Mouse (Mus musculus): ENCODE data around the gene Cers5. TPM values are rescaled to one million over a fixed set of nuclear protein-coding genes. Genes with fewer than 3 reads are reported as not detected.

Cers5 gene
- polyA plus RNA-seq, 1 experiment from 2014 or later = 59.2 TPM

DNA sequence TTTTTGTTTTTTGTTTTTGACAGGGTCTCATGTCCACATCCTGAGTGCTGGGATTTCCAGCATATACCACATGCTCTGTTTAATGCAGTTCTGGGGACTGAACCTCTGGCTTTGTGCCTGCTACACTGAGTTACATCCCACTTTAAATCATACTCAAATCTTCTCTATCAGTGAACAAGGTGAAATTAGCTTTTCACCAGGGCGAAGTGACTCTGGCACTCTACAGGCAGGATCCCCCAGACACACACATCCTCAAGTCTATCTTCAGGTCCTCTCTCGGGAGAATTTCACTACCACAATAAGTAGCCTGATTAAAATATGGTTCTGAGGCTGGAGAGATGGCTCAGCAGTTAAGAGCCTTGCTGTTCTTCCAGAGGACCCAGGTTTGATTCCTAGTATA is 46.1 kb downstream of the Cers5 start:
- Histone ChIP-seq H3K4me3 (ENCODE audit: low read depth, low read length) (peak overlapping the region; percentile 77), H3K4me2 (ENCODE audit: low read depth, low read length, severe bottlenecking) (peak overlapping the region; percentile 80), H3K27me3 (ENCODE audit: control insufficient read depth, insufficient read depth, low read length) (no peaks in the 10 kb centered on the region), H3K27ac (ENCODE audit: low read depth, low read length) (no peak overlapping the region), H3K4me1 (replicated peaks; ENCODE audit: control insufficient read depth, insufficient read depth, low read length) (peaks cover 8% of the 10 kb centered on the region; the same call in 1 of the 2 replicates), H3K36me3 (ENCODE audit: control insufficient read depth, insufficient read depth, low read length) (peaks cover 3% of the 10 kb centered on the region; the same call in 1 of the 2 replicates), H3K9me3 (ENCODE audit: control insufficient read depth, low read length) (no peaks in the 10 kb centered on the region), H3K9ac (ENCODE audit: low read length) (peak overlapping the region; percentile 88)
- no peak for ATAC-seq (replicated peaks; ENCODE audit: low FRiP score)
- 84% methylated on average over 2 of the region's 2 CpGs for WGBS
- DNase-seq (ENCODE audit: low spot score) = no peak

DNA sequence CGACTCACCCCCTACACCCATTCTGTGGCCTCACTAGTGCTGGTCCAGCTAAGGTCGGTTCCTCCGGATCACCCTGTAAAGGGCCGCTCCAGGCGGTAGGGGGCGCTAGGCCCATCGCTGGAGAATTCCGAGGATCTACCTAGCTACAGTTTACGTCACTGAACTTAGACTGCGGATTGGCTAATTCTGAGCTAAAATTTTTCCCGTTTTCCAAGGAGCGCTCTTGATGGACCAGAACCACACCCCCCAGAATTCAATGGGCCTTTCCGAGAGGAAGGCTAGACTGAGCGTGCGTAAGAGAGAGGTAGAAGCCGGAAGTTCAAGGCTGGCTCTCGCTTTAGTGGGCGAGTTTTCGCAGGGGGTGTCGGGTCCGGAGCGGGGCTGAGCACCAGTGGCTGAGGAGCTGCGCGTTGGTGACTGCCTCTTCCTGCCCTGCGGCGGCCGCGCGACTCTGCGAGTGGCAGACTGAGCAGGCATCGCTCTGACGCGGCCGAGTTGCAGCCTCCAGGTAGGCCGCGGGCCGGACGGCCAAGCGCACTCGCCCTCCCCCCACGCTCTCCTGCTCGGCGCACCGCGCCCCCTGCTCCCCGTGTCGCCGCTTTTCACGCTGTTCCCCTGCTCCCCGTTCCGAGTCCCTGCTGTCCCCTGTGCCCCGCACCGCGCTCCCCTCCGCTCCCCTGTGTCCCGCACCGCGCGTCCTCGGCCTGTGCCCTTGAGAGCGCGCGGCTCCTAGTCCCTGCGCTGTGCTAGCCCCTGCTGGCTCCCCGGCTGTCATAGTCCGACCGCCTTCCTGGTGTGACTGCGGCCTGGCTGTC is 47.1 kb downstream of the Cers5 start, which contains the start of gene Cox14:
Gene Cox14, plus strand, starts transcription at position 278 of the 815 bp plus-strand sequence.
- ATAC-seq (replicated peaks; ENCODE audit: low FRiP score) = peak; percentile 95
- whole genome bisulfite sequencing = under 1% methylated on average over 68 of the region's 68 CpGs

DNA sequence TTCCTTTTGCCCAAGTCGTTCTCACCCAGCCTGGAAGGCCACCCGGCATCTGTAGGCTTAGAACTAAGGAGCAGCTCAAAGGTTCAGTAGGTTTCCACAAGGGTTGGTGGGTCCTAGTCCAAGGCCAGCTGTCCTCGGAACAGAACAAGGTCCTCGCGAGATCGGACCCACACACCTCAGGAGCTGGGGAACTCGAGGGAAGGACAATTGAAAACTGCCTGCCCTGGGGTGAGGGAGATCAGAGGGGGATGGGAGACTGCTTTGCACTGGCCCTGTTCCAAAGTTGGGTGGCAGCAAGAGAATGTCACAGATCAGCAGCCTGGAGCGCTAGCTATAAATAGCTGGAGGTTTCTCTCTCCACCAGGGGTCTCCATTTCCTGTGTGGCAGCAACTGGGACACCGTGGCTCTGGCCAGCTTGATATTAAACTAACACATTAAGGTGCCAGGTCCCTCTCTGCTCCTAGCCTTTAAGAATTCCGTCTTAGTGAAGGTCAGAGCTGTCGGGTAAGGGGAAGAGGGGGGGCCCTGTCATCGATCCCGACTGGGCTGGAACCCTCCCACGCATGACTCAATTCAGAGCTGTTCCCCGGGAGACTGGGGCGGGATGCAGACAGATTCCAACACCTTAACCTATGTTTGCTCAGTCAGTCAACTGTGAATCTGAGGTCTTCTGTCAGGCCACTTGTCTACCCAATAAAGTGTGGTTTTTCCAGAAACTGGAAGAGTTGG is 48.2 kb downstream of the Cers5 start:
- peak; percentile 18 for ATAC-seq (replicated peaks; ENCODE audit: low FRiP score)
- Histone ChIP-seq H3K9me3 (ENCODE audit: control insufficient read depth, low read length) (no peaks in the 10 kb centered on the region), H3K9ac (ENCODE audit: low read length) (peak overlapping the region; percentile 33; the same call in 1 of the 2 replicates), H3K27ac (ENCODE audit: low read depth, low read length) (no peak overlapping the region; the same call in 1 of the 2 replicates), H3K4me3 (ENCODE audit: low read depth, low read length) (no peak overlapping the region), H3K27me3 (ENCODE audit: control insufficient read depth, insufficient read depth, low read length) (no peaks in the 10 kb centered on the region), H3K4me1 (replicated peaks; ENCODE audit: control insufficient read depth, insufficient read depth, low read length) (peaks cover 8% of the 10 kb centered on the region; the same call in 1 of the 2 replicates), H3K4me2 (ENCODE audit: low read depth, low read length, severe bottlenecking) (peak overlapping the region; percentile 80), H3K36me3 (ENCODE audit: control insufficient read depth, insufficient read depth, low read length) (peaks cover 3% of the 10 kb centered on the region; the same call in 1 of the 2 replicates)
- WGBS = 16% methylated on average over 16 of the region's 16 CpGs
- peak; percentile 77 for DNase-seq (ENCODE audit: low spot score)

More for the DNA sequence above, 47.1 kb downstream of the Cers5 start, which contains the start of gene Cox14:
- Histone ChIP-seq H3K9ac (ENCODE audit: low read length) (peak within 1 kb of the TSS; percentile 88), H3K9me3 (ENCODE audit: control insufficient read depth, low read length) (no peaks in the 10 kb centered on the region), H3K27ac (ENCODE audit: low read depth, low read length) (peak within 1 kb of the TSS; percentile 62), H3K4me2 (ENCODE audit: low read depth, low read length, severe bottlenecking) (peak within 1 kb of the TSS; percentile 80), H3K27me3 (ENCODE audit: control insufficient read depth, insufficient read depth, low read length) (no peaks in the 10 kb centered on the region), H3K4me1 (replicated peaks; ENCODE audit: control insufficient read depth, insufficient read depth, low read length) (peaks cover 8% of the 10 kb centered on the region; the same call in 1 of the 2 replicates), H3K4me3 (ENCODE audit: low read depth, low read length) (peak within 1 kb of the TSS; percentile 77), H3K36me3 (ENCODE audit: control insufficient read depth, insufficient read depth, low read length) (peaks cover 3% of the 10 kb centered on the region; the same call in 1 of the 2 replicates)
- peak; percentile 96 for DNase-seq (ENCODE audit: low spot score)

DNA sequence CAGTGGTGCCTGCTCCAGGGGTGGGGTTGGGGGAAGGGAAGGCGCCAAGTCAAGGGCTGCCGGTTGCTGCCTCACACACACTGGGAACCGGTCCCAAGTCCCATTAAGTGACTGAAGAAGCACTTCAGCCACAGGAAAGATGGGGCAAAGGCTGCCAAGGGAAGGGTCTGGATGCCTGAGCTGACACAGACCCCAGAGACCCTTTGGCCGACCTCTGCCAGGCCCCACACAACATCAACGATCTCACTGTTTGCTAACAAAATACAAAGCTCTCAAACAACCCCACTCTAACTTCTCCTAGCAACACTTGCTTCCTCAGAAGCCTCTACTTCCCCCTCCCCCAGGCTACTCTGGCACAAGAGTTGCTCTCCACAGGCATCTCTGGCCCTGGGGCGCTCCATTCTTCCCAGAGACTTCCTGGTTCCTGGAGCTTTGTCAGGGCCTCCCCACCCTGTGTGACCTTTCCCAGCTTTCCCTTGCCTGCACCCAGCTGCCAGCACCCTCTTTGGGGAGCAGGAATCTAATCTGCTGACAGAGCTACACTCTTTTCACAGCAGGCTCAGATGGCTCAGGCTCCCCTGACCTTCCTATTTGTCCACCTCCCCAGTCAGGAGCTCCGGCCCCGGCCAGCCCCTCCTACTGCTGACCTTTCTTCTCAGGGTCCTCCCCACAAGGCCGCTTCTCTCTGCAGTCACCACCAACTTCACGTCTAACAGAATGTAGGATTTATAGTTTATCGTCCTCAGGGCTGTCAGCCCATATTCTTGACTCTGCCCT is 49.0 kb downstream of the Cers5 start:
- H3K27me3 ChIP-seq (ENCODE audit: control insufficient read depth, insufficient read depth, low read length) = no peaks in the 10 kb centered on the region
- H3K4me3 ChIP-seq (ENCODE audit: low read depth, low read length) = no peak overlapping the region
- DNase-seq (ENCODE audit: low spot score) = no peak
- 15% methylated on average over 11 of the region's 11 CpGs for WGBS
- H3K4me2 ChIP-seq (ENCODE audit: low read depth, low read length, severe bottlenecking) = no peak overlapping the region
- H3K9ac ChIP-seq (ENCODE audit: low read length) = no peak overlapping the region
- peaks cover 8% of the 10 kb centered on the region; the same call in 1 of the 2 replicates for H3K4me1 ChIP-seq (replicated peaks; ENCODE audit: control insufficient read depth, insufficient read depth, low read length)
- ATAC-seq (replicated peaks; ENCODE audit: low FRiP score) = no peak
- H3K27ac ChIP-seq (ENCODE audit: low read depth, low read length) = no peak overlapping the region; the same call in 1 of the 2 replicates
- no peaks in the 10 kb centered on the region for H3K9me3 ChIP-seq (ENCODE audit: control insufficient read depth, low read length)
- peaks cover 3% of the 10 kb centered on the region; the same call in 1 of the 2 replicates for H3K36me3 ChIP-seq (ENCODE audit: control insufficient read depth, insufficient read depth, low read length)

DNA sequence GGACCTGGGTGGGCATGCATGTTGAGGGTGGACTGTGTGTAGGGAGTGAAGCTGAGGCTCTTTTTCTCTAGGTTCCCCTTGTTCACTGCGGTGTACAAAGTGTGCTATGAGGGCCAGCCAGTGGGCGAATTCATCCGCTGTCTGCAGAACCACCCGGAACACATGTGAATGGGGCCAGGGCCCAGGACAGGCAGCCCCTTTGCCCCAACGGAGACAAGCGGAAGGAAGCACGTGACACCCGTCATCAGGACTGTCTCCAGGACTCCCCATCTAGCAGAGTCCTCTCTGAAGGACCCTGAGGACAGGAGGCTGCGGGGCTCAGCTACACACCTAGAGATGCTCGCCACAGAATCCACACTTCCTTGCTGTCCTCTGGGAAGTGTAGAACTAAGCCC is 49.6 kb downstream of the Cers5 start:
- Histone ChIP-seq H3K27ac (ENCODE audit: low read depth, low read length) (no peak overlapping the region), H3K4me2 (ENCODE audit: low read depth, low read length, severe bottlenecking) (no peak overlapping the region), H3K36me3 (ENCODE audit: control insufficient read depth, insufficient read depth, low read length) (peaks cover 3% of the 10 kb centered on the region; the same call in 1 of the 2 replicates), H3K9me3 (ENCODE audit: control insufficient read depth, low read length) (no peaks in the 10 kb centered on the region), H3K4me1 (replicated peaks; ENCODE audit: control insufficient read depth, insufficient read depth, low read length) (peaks cover 8% of the 10 kb centered on the region; the same call in 1 of the 2 replicates), H3K9ac (ENCODE audit: low read length) (no peak overlapping the region), H3K27me3 (ENCODE audit: control insufficient read depth, insufficient read depth, low read length) (no peaks in the 10 kb centered on the region), H3K4me3 (ENCODE audit: low read depth, low read length) (no peak overlapping the region)
- DNase-seq (ENCODE audit: low spot score) (no peak), ATAC-seq (replicated peaks; ENCODE audit: low FRiP score) (no peak)
- 47% methylated on average over 10 of the region's 10 CpGs for WGBS

DNA sequence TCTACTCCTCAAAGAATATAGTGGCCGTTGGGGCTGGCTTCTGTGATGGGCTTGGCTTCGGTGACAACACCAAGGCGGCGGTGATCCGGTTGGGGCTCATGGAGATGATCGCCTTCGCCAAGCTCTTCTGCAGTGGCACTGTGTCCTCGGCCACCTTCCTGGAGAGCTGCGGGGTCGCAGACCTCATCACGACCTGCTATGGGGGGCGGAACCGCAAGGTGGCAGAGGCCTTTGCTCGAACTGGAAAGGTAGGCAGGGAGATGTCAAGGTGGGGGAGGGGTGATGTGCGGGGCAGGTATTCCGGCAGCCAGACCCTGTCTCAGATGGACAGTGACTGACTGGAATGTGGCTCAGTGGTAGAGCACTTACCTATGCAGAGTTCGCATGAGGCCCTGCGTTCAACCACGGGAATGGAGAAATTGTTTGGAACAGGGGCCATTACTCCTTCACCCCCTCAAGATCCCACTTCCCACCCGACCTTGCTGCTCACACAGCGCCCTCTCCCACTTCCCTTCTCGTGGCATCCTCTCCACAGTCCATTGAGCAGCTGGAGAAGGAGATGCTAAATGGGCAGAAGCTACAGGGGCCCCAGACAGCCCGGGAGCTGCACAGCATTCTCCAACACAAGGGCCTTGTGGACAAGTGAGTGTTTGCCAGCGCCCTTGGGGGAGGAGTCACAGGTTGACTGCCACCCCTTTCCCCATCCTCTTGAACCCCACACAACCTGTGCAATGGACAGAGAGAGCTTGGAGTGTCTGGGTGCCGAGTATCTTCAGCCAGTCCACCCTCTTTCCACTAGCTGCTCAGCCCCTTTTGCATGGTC is 50.6 kb downstream of the Cers5 start:
- no peak for ATAC-seq (replicated peaks; ENCODE audit: low FRiP score)
- H3K4me1 ChIP-seq (replicated peaks; ENCODE audit: control insufficient read depth, insufficient read depth, low read length) = peaks cover 8% of the 10 kb centered on the region; the same call in 1 of the 2 replicates
- 78% methylated on average over 25 of the region's 25 CpGs for WGBS
- H3K9ac ChIP-seq (ENCODE audit: low read length) = no peak overlapping the region
- no peak overlapping the region for H3K4me3 ChIP-seq (ENCODE audit: low read depth, low read length)
- H3K9me3 ChIP-seq (ENCODE audit: control insufficient read depth, low read length) = no peaks in the 10 kb centered on the region
- no peak for DNase-seq (ENCODE audit: low spot score)
- H3K27me3 ChIP-seq (ENCODE audit: control insufficient read depth, insufficient read depth, low read length) = no peaks in the 10 kb centered on the region
- no peak overlapping the region for H3K4me2 ChIP-seq (ENCODE audit: low read depth, low read length, severe bottlenecking)
- H3K27ac ChIP-seq (ENCODE audit: low read depth, low read length) = no peak overlapping the region
- H3K36me3 ChIP-seq (ENCODE audit: control insufficient read depth, insufficient read depth, low read length) = no peaks in the 10 kb centered on the region

DNA sequence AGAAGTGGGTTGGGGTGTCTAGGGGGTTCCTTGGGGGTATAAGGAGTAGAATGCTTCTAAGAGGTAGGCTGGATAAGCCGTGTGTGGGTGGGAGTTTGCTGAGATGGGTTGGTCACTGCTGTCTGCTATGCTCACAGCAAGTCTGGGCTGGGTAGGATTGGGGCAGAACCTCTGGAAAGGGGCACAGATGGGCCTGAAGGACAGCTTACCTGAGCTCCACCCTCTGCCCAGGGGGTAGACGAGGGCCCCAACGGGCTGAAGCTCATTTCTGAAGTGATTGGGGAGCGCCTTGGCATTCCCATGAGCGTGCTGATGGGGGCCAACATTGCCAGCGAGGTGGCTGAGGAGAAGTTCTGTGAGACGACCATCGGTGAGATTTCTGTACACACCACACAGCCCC is 52.8 kb downstream of the Cers5 start:
- DNase-seq (ENCODE audit: low spot score) (no peak), ATAC-seq (replicated peaks; ENCODE audit: low FRiP score) (no peak)
- H3K36me3 ChIP-seq (ENCODE audit: control insufficient read depth, insufficient read depth, low read length) = no peaks in the 10 kb centered on the region
- no peak overlapping the region for H3K27ac ChIP-seq (ENCODE audit: low read depth, low read length)
- H3K4me2 ChIP-seq (ENCODE audit: low read depth, low read length, severe bottlenecking) = no peak overlapping the region
- no peaks in the 10 kb centered on the region for H3K27me3 ChIP-seq (ENCODE audit: control insufficient read depth, insufficient read depth, low read length)
- no peaks in the 10 kb centered on the region for H3K9me3 ChIP-seq (ENCODE audit: control insufficient read depth, low read length)
- H3K4me3 ChIP-seq (ENCODE audit: low read depth, low read length) = no peak overlapping the region
- peaks cover 11% of the 10 kb centered on the region; the same call in 1 of the 2 replicates for H3K4me1 ChIP-seq (replicated peaks; ENCODE audit: control insufficient read depth, insufficient read depth, low read length)
- no peak overlapping the region for H3K9ac ChIP-seq (ENCODE audit: low read length)
- WGBS = 74% methylated on average over 8 of the region's 8 CpGs
